Mouse (Mus musculus): ENCODE results near the gene Ppat. TPM values are rescaled to one million over a fixed set of nuclear protein-coding genes. Genes with fewer than 3 reads are reported as not detected.
"Not testable (repeated sequence)": the region's sequence is repeated elsewhere in the genome, so short reads cannot be mapped to it uniquely, and the experiment has no call there.

Gene Ppat
- polyA plus RNA-seq, 1 experiment from 2014 or later: 26.4 TPM

DNA sequence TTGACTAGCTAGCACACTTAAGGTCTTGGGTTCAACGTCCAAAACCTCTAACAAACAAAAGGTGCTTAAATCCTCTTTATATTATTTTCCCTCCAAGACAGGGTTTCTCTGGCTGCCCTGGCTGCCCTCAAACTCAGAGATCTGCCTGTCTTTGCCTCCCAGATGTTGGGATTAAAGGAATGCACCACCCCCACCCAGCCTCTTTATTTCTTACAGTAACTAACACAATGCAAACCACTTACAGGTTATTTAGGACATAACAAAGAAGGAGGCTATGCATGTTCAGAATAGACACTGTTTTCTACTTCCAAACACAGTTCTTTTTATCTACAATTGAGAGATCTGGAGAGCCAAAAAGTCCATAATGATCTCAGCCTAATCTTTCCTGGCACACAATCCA lies 27.1 kb downstream of the Ppat start:
- no peak overlapping the region for H3K4me2 ChIP-seq (ENCODE audit: low read length)
- 83% methylated on average over 1 of the region's 1 CpGs for WGBS
- H3K27me3 ChIP-seq (ENCODE audit: control insufficient read depth, insufficient read depth, low read length): no peaks in the 10 kb centered on the region
- no peak overlapping the region for H3K27ac ChIP-seq (replicated peaks in 1 of 2; ENCODE audit: control insufficient read depth in 1 of 2, insufficient read depth in 1 of 2, low read depth in 2 of 2, low read length in 2 of 2)
- peaks cover 5 to 18% of the 10 kb centered on the region in 2 experiments for H3K4me1 ChIP-seq (ENCODE audit: control insufficient read depth in 2 of 2, insufficient read depth in 2 of 2, low read length in 2 of 2)
- H3K36me3 ChIP-seq (ENCODE audit: control insufficient read depth, insufficient read depth, low read length): peaks cover 71% of the 10 kb centered on the region
- H3K9ac ChIP-seq (ENCODE audit: low read length): no peak overlapping the region
- ATAC-seq (ENCODE audit: insufficient number of reproducible peaks, insufficient read depth, low FRiP score, low read depth): no peak
- H3K9me3 ChIP-seq (ENCODE audit: control insufficient read depth, low read length): no peaks in the 10 kb centered on the region
- no peak overlapping the region for H3K4me3 ChIP-seq (ENCODE audit: control insufficient read depth in 1 of 2, insufficient read depth in 1 of 2, low read depth in 1 of 2, low read length in 2 of 2)

DNA sequence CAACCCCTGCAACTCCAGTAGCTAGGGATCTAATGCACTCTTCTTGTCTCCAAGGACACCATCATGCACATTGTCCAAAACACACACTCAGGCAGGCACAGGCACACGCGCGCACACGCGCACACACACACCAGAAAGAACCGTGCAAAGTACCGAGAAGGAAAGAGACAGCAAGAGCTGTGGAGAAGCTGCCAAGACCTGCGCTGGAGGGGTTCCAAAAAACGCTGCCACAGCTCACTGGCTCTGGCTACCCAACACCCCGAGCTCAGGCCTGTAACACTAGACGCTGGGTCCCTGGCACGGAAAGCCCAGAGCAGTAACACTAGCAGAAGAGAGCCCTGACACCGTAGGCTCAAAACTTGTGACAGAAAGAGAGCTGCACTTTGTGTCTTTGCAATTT lies 27.9 kb downstream of the Ppat start:
- no peak overlapping the region for H3K27ac ChIP-seq (replicated peaks in 1 of 2; ENCODE audit: control insufficient read depth in 1 of 2, insufficient read depth in 1 of 2, low read depth in 2 of 2, low read length in 2 of 2)
- 0 out of 2 replicates have a peak, but pooled peaks have one; percentile 34 for ATAC-seq (ENCODE audit: insufficient number of reproducible peaks, insufficient read depth, low FRiP score, low read depth)
- no peaks in the 10 kb centered on the region for H3K9me3 ChIP-seq (ENCODE audit: control insufficient read depth, low read length)
- no peak overlapping the region for H3K9ac ChIP-seq (ENCODE audit: low read length)
- H3K4me3 ChIP-seq (ENCODE audit: control insufficient read depth in 1 of 2, insufficient read depth in 1 of 2, low read depth in 1 of 2, low read length in 2 of 2): no peak overlapping the region
- peaks cover 79% of the 10 kb centered on the region for H3K36me3 ChIP-seq (ENCODE audit: control insufficient read depth, insufficient read depth, low read length)
- no peaks in the 10 kb centered on the region for H3K27me3 ChIP-seq (ENCODE audit: control insufficient read depth, insufficient read depth, low read length)
- peaks cover under 1 to 10% of the 10 kb centered on the region in 2 experiments for H3K4me1 ChIP-seq (ENCODE audit: control insufficient read depth in 2 of 2, insufficient read depth in 2 of 2, low read length in 2 of 2)
- H3K4me2 ChIP-seq (ENCODE audit: low read length): no peak overlapping the region
- WGBS: 84% methylated on average over 13 of the region's 13 CpGs

DNA sequence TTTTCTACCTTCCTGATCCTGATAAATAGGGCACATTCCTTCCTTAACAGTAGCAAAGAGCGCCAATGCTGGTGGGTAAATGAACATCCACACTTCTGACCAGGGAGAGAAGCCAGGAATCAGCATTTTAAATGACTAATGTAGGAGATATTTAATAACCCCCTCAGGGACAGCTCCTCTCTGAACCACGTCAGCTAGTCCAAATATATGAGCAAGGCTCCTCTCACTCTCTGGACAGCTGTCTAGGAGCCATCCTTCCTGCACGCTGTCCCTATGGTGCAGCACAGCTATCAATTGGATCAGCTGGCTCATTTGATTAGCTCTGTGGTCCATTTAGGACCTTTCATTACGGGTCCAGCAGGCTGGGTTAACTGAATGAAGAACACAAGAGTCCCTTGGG lies 28.5 kb downstream of the Ppat start:
- no peak overlapping the region for H3K9ac ChIP-seq (ENCODE audit: low read length)
- no peak overlapping the region for H3K4me3 ChIP-seq (ENCODE audit: control insufficient read depth in 1 of 2, insufficient read depth in 1 of 2, low read depth in 1 of 2, low read length in 2 of 2)
- no peak overlapping the region for H3K27ac ChIP-seq (replicated peaks in 1 of 2; ENCODE audit: control insufficient read depth in 1 of 2, insufficient read depth in 1 of 2, low read depth in 2 of 2, low read length in 2 of 2)
- H3K36me3 ChIP-seq (ENCODE audit: control insufficient read depth, insufficient read depth, low read length): peaks cover 85% of the 10 kb centered on the region
- H3K4me2 ChIP-seq (ENCODE audit: low read length): no peak overlapping the region
- H3K9me3 ChIP-seq (ENCODE audit: control insufficient read depth, low read length): no peaks in the 10 kb centered on the region
- H3K27me3 ChIP-seq (ENCODE audit: control insufficient read depth, insufficient read depth, low read length): no peaks in the 10 kb centered on the region
- 84% methylated on average over 4 of the region's 4 CpGs for WGBS
- ATAC-seq (ENCODE audit: insufficient number of reproducible peaks, insufficient read depth, low FRiP score, low read depth): no peak
- H3K4me1 ChIP-seq (ENCODE audit: control insufficient read depth in 2 of 2, insufficient read depth in 2 of 2, low read length in 2 of 2): 0 out of 4 replicates have a peak, but pooled peaks cover 0 to 4% of the 10 kb centered on the region in 2 experiments

DNA sequence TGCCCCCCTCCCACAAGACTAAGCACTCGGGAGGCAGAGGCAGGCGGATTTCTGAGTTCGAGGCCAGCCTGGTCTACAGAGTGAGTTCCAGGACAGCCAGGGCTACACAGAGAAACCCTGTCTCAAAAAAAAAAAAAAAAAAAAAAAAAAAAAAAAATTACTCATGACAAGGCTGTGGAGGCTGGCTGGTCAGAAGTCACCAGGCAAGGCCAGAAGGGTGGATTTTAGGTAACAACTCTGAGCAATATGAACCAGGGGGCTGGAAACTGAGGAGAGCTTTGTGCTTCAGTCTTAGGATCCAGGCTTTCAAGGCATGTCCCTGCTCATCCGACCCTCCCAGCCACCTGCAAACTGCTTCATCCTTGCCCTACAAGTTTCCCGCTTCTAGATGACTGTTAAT lies 38.9 kb downstream of the Ppat start:
- not testable (repeated sequence) for H3K27me3 ChIP-seq (ENCODE audit: control insufficient read depth, insufficient read depth, low read length); ATAC-seq (ENCODE audit: insufficient number of reproducible peaks, insufficient read depth, low FRiP score, low read depth)

DNA sequence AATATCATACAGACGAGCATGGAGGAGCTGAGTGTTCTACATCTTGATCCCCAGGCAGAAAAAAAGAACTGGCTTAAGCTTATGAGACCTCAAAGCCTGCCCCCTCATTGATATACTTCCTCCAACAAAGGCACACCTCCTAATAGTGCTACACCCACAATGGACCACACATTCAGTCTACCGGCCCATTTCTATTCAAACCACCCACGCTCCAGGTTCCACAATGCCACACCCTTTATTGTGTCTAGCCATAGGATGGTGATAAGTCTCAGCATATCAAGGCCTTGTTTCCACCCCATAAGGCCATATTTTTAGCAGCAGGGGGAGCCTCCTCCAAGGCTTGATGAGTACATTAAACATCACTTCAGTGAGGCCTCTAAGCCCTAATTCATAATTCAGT lies 40.6 kb downstream of the Ppat start:
- Histone ChIP-seq H3K36me3 (ENCODE audit: control insufficient read depth, insufficient read depth, low read length) (peaks cover 22% of the 10 kb centered on the region), H3K27ac (replicated peaks in 1 of 2; ENCODE audit: control insufficient read depth in 1 of 2, insufficient read depth in 1 of 2, low read depth in 2 of 2, low read length in 2 of 2) (no peak overlapping the region), H3K9me3 (ENCODE audit: control insufficient read depth, low read length) (no peaks in the 10 kb centered on the region), H3K27me3 (ENCODE audit: control insufficient read depth, insufficient read depth, low read length) (no peaks in the 10 kb centered on the region), H3K4me3 (ENCODE audit: control insufficient read depth in 1 of 2, insufficient read depth in 1 of 2, low read depth in 1 of 2, low read length in 2 of 2) (no peak overlapping the region), H3K4me2 (ENCODE audit: low read length) (no peak overlapping the region), H3K4me1 (ENCODE audit: control insufficient read depth in 2 of 2, insufficient read depth in 2 of 2, low read length in 2 of 2) (peaks cover 3 to 6% of the 10 kb centered on the region in 2 experiments; a peak in 2 of 4 replicates), H3K9ac (ENCODE audit: low read length) (no peak overlapping the region)
- ATAC-seq (ENCODE audit: insufficient number of reproducible peaks, insufficient read depth, low FRiP score, low read depth): no peak
- WGBS: 83% methylated on average over 3 of the region's 3 CpGs

More for the DNA sequence above, 38.9 kb downstream of the Ppat start:
- not testable (repeated sequence) for H3K4me1 ChIP-seq (ENCODE audit: control insufficient read depth in 2 of 2, insufficient read depth in 2 of 2, low read length in 2 of 2); H3K27ac ChIP-seq (replicated peaks in 1 of 2; ENCODE audit: control insufficient read depth in 1 of 2, insufficient read depth in 1 of 2, low read depth in 2 of 2, low read length in 2 of 2); H3K9ac ChIP-seq (ENCODE audit: low read length); H3K9me3 ChIP-seq (ENCODE audit: control insufficient read depth, low read length); H3K4me2 ChIP-seq (ENCODE audit: low read length); H3K4me3 ChIP-seq (ENCODE audit: control insufficient read depth in 1 of 2, insufficient read depth in 1 of 2, low read depth in 1 of 2, low read length in 2 of 2)
- 93% methylated on average over 5 of the region's 5 CpGs for WGBS
- peaks cover 32% of the 10 kb centered on the region for H3K36me3 ChIP-seq (ENCODE audit: control insufficient read depth, insufficient read depth, low read length)

DNA sequence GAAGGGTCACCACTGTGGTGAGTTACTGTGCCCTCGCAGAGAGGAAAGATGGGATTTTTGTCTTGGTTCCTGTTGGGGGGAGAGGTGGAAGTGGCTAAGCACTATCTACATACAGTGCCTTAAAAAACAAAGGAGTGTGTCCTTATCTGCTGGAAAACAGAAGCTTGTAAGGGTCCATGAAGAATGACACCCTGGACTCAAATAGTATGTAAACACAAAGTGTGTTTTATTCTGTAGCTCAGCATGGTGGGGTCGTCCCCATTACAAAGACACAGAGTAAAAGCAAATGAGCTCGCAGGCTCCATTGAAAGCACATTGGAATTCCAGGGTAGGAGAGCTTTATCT lies 45.3 kb downstream of the Ppat start:
- no peaks in the 10 kb centered on the region for H3K27me3 ChIP-seq (ENCODE audit: control insufficient read depth, insufficient read depth, low read length)
- no peak for ATAC-seq (ENCODE audit: insufficient number of reproducible peaks, insufficient read depth, low FRiP score, low read depth)
- H3K36me3 ChIP-seq (ENCODE audit: control insufficient read depth, insufficient read depth, low read length): peaks cover 9% of the 10 kb centered on the region; the same call in 1 of the 2 replicates
- WGBS: 41% methylated on average over 3 of the region's 3 CpGs
- H3K4me2 ChIP-seq (ENCODE audit: low read length): peak overlapping the region; percentile 84
- peaks cover 4 to 6% of the 10 kb centered on the region in 2 experiments; a peak in 3 of 4 replicates for H3K4me1 ChIP-seq (ENCODE audit: control insufficient read depth in 2 of 2, insufficient read depth in 2 of 2, low read length in 2 of 2)
- peak overlapping the region; percentile 70 to 72 for H3K4me3 ChIP-seq (ENCODE audit: control insufficient read depth in 1 of 2, insufficient read depth in 1 of 2, low read depth in 1 of 2, low read length in 2 of 2)
- H3K9me3 ChIP-seq (ENCODE audit: control insufficient read depth, low read length): no peaks in the 10 kb centered on the region
- peak overlapping the region; percentile 85 for H3K9ac ChIP-seq (ENCODE audit: low read length)
- peak overlapping the region; percentile 88 to 90 for H3K27ac ChIP-seq (replicated peaks in 1 of 2; ENCODE audit: control insufficient read depth in 1 of 2, insufficient read depth in 1 of 2, low read depth in 2 of 2, low read length in 2 of 2)

DNA sequence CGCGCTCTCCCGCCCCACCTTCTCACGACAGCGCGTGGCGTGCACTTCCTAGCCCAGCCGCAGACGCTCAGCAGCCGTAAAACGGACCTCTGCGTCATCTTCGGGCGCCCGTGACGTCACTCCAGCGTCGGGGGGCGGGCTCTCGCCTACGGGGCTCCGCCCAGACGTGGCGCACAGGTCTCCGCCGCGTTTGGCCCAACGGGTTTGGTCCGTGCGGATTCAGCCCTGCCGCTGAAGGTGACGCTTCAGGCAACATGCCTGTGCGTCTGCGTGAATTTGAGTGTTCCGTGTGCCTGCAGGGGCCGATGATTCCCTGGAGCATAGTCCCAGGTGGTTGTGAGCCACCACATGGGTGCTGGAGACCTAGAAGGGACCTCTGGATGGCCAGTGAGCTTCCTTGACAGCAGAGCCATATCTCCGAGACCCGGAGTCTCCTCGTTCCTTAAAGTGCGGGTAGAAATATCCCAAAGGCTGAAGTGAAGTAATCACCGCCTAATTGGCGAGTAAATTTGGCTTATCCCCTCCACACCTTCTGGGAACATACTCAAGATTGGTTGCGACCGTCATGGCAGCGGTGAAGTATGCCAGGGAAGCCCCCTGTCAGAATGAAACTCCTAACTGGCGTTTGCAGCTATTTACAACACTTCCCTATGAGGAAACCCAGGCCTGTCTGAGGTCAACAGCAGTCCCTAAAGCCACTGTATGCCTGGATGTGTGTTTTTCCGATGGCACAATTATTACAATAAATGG lies 45.8 kb downstream of the Ppat start, which contains the start of gene Aasdh:
Gene Aasdh (minus strand): TSS at position 110 of the 750 bp plus-strand sequence.
- under 1% methylated on average over 47 of the region's 47 CpGs for WGBS
- Histone ChIP-seq H3K27me3 (ENCODE audit: control insufficient read depth, insufficient read depth, low read length) (no peaks in the 10 kb centered on the region), H3K4me2 (ENCODE audit: low read length) (peak within 1 kb of the TSS; percentile 84), H3K9ac (ENCODE audit: low read length) (peak within 1 kb of the TSS; percentile 85), H3K36me3 (ENCODE audit: control insufficient read depth, insufficient read depth, low read length) (peaks cover 14% of the 10 kb centered on the region; the same call in 1 of the 2 replicates), H3K4me1 (ENCODE audit: control insufficient read depth in 2 of 2, insufficient read depth in 2 of 2, low read length in 2 of 2) (peaks cover 4 to 6% of the 10 kb centered on the region in 2 experiments; a peak in 3 of 4 replicates), H3K27ac (replicated peaks in 1 of 2; ENCODE audit: control insufficient read depth in 1 of 2, insufficient read depth in 1 of 2, low read depth in 2 of 2, low read length in 2 of 2) (peak within 1 kb of the TSS; percentile 88 to 90), H3K9me3 (ENCODE audit: control insufficient read depth, low read length) (no peaks in the 10 kb centered on the region), H3K4me3 (ENCODE audit: control insufficient read depth in 1 of 2, insufficient read depth in 1 of 2, low read depth in 1 of 2, low read length in 2 of 2) (peak within 1 kb of the TSS; percentile 70 to 72)
- ATAC-seq (ENCODE audit: insufficient number of reproducible peaks, insufficient read depth, low FRiP score, low read depth): peak; percentile 97

All from heart, embryonic 14.5 days (tissue).